ENCODE assay signal across 20 mouse cellular contexts in genomic region chr16:36650511-36650910, GRCm38 (mm10). TPM values are rescaled to one million over a fixed set of nuclear protein-coding genes. Genes with fewer than 3 reads are reported as not detected.
DNase-seq lines count a peak whose midpoint lies in the region; TF ChIP-seq lines count a peak whose summit lies in the region.
"Had no signal": no experiment of that assay in that cellular context is flagged by ENCODE, and none has a peak within 500 bp of the region (broad histone marks: within the 10 kb centered on the region; RNA-seq: fewer than 3 reads in every experiment).

No protein-coding gene starts in this region.

- H3K4me2 ChIP-seq in CH12.LX (ENCODE audit: insufficient read depth, low read depth, poor library complexity, severe bottlenecking): no peak overlapping the region; the same call in 1 of the 2 replicates

- peaks cover 0 to 22% of the 10 kb centered on the region in 2 experiments for H3K36me3 ChIP-seq in CH12.LX (replicated peaks in 1 of 2; ENCODE audit: control insufficient read depth in 1 of 2, insufficient read depth in 1 of 2, low read length in 1 of 2)
- H3K36me3 ChIP-seq: G1E had no signal

- dilution Hi-C loops in CH12.LX (cut with MboI; ENCODE audit: extremely low pct_ligation_motif_present, extremely low pct_unique_long_range_greater_than_20kb, low sequenced_read_pairs): no loop called here

- no peak for TF ChIP-seq CTCF in CH12.LX (conservative IDR thresholded peaks at IDR 0.05 in 1 of 2, IDR thresholded peaks at IDR 0.05 in 1 of 2; ENCODE audit: low read depth in 2 of 2, low read length in 2 of 2)

- H3K4me3 ChIP-seq in CH12.LX (replicated peaks in 1 of 3; ENCODE audit: low read depth in 2 of 3, low read length in 2 of 3, poor library complexity in 1 of 3): no peak overlapping the region

- in situ Hi-C loops in CH12.LX (cut with MboI; ENCODE audit: low pct_ligation_motif_present, low pct_unique_long_range_greater_than_20kb, low sequenced_read_pairs): loop anchor here (5.0 kb wide), 1 partner anchor 72 kb away; no protein-coding TSS in a partner anchor

- no peak for TF ChIP-seq RAD21 in CH12.LX (IDR thresholded peaks at IDR 0.05; ENCODE audit: low read depth, low read length)

- no peak for TF ChIP-seq POLR2A in CH12.LX (IDR thresholded peaks at IDR 0.05; ENCODE audit: low read depth, low read length)

- H3K27me3 ChIP-seq in CH12.LX (replicated peaks): no peaks in the 10 kb centered on the region

- H3K9ac ChIP-seq in CH12.LX (ENCODE audit: insufficient read depth, low read depth): no peak overlapping the region

- H3K79me2 ChIP-seq in CH12.LX (replicated peaks; ENCODE audit: control insufficient read depth, extremely low read depth, insufficient read depth, poor library complexity, severe bottlenecking): no peaks in the 10 kb centered on the region

- peaks cover 16 to 46% of the 10 kb centered on the region in 2 experiments for H3K4me1 ChIP-seq in CH12.LX (ENCODE audit: control insufficient read depth in 1 of 2, insufficient read depth in 2 of 2)

- H3K27ac ChIP-seq in CH12.LX (ENCODE audit: insufficient read depth, low read depth): no peak overlapping the region

- no peak for DNase-seq in CH12.LX (ENCODE audit: extremely low read depth)
- DNase-seq in adipocyte (ENCODE audit: low spot score): no peak
- DNase-seq: adrenal gland, adult 2 months; adrenal gland, adult 8-10 months; adrenal gland, postnatal 10 days; adrenal gland, postnatal 14 days; adrenal gland, postnatal 25 days; adrenal gland, postnatal 36 days; B cell, adult 2 months; cerebellum, adult 11 months; cerebellum, adult 11-12 months; cerebellum, adult 18-20 months; cerebellum, adult 2 months; cerebellum, adult 8-10 months; cerebellum, adult 9-10 months had no signal

- H3K9me3 ChIP-seq in CH12.LX (replicated peaks; ENCODE audit: low read length): peaks cover 11% of the 10 kb centered on the region
- H3K9me3 ChIP-seq: G1E had no signal

- TF ChIP-seq EP300 in CH12.LX (IDR thresholded peaks at IDR 0.05; ENCODE audit: low read length): peak; percentile 73

TF ChIP-seq in CH12.LX, 34 proteins besides CTCF, POLR2A, EP300 and RAD21:
- TF ChIP-seq NELFE (IDR thresholded peaks at IDR 0.05; ENCODE audit: low read depth, low read length) (no peak), MYC (IDR thresholded peaks at IDR 0.05; ENCODE audit: low read depth, low read length) (no peak), NRF1 (IDR thresholded peaks at IDR 0.05; ENCODE audit: low read depth, low read length) (no peak), KAT2A (IDR thresholded peaks at IDR 0.05; ENCODE audit: insufficient replicate concordance, low read length) (no peak), SIN3A (IDR thresholded peaks at IDR 0.05; ENCODE audit: low read length) (0 out of 2 replicates have a peak, but pooled peaks have one; percentile 41), TBP (conservative IDR thresholded peaks at IDR 0.05; ENCODE audit: low read depth, low read length) (no peak), BHLHE40 (IDR thresholded peaks at IDR 0.05; ENCODE audit: low read depth, low read length) (peak; percentile 65), E2F4 (IDR thresholded peaks at IDR 0.05; ENCODE audit: insufficient replicate concordance, low read depth, low read length) (no peak), HCFC1 (IDR thresholded peaks at IDR 0.05; ENCODE audit: low read depth, low read length) (no peak), MAFK (IDR thresholded peaks at IDR 0.05; ENCODE audit: insufficient replicate concordance, low read length) (no peak), UBTF (IDR thresholded peaks at IDR 0.05; ENCODE audit: low read depth, low read length) (no peak), MAX (IDR thresholded peaks at IDR 0.05; ENCODE audit: low read length) (no peak), RCOR1 (conservative IDR thresholded peaks at IDR 0.05; ENCODE audit: low read depth, low read length) (no peak), IRF4 (IDR thresholded peaks at IDR 0.05; ENCODE audit: low read depth, low read length) (peak; percentile 74; the same call in 1 of the 2 replicates), ELF1 (IDR thresholded peaks at IDR 0.05; ENCODE audit: low read depth, low read length) (no peak), JUND (conservative IDR thresholded peaks at IDR 0.05; ENCODE audit: low read depth, low read length) (0 out of 2 replicates have a peak, but pooled peaks have one; percentile 9), ZKSCAN1 (IDR thresholded peaks at IDR 0.05; ENCODE audit: borderline replicate concordance, low read depth, low read length) (no peak), PAX5 (IDR thresholded peaks at IDR 0.05; ENCODE audit: low read length) (no peak), USF1 (IDR thresholded peaks at IDR 0.05; ENCODE audit: low read depth, low read length) (no peak), USF2 (conservative IDR thresholded peaks at IDR 0.05; ENCODE audit: low read depth, low read length) (no peak), SMC3 (IDR thresholded peaks at IDR 0.05; ENCODE audit: low read depth, low read length) (no peak), ZMIZ1 (IDR thresholded peaks at IDR 0.05; ENCODE audit: low read depth, low read length) (no peak), CHD1 (IDR thresholded peaks at IDR 0.05; ENCODE audit: low read depth, low read length) (no peak), CHD2 (IDR thresholded peaks at IDR 0.05; ENCODE audit: low read length) (no peak), ZNF384 (IDR thresholded peaks at IDR 0.05; ENCODE audit: low read depth, low read length) (peak; percentile 24; the same call in 1 of the 2 replicates), ZC3H11A (IDR thresholded peaks at IDR 0.05; ENCODE audit: low read depth, low read length) (no peak), ETS1 (conservative IDR thresholded peaks at IDR 0.05; ENCODE audit: low read depth, low read length) (peak; percentile 66), JUN (IDR thresholded peaks at IDR 0.05; ENCODE audit: insufficient read depth, low read depth, low read length) (peak; percentile 3; the same call in 1 of the 2 replicates), TCF12 (IDR thresholded peaks at IDR 0.05; ENCODE audit: low read depth, low read length) (no peak), MXI1 (IDR thresholded peaks at IDR 0.05; ENCODE audit: low read depth, low read length) (no peak), MAZ (IDR thresholded peaks at IDR 0.05; ENCODE audit: low read depth, low read length) (0 out of 2 replicates have a peak, but pooled peaks have one; percentile 44), POLR2AphosphoS2 (IDR thresholded peaks at IDR 0.05; ENCODE audit: low read depth, low read length) (no peak), MEF2A (IDR thresholded peaks at IDR 0.05; ENCODE audit: borderline replicate concordance, low read depth, low read length) (peak; percentile 58), GABPA (IDR thresholded peaks at IDR 0.05; ENCODE audit: insufficient replicate concordance, low read depth, low read length) (no peak)

RNA-seq across cellular contexts. Expression of gene Cd86, which starts 15.4 kb away (rescaled TPM):
- total RNA-seq in CH12.LX (2012; rRNA removed) (60.0 and 113 TPM in 2 replicates), CH12.LX (2014; rRNA removed) (191 and 196 TPM in 2 replicates)
- 91.9 and 102 TPM in 2 replicates for polyA plus RNA-seq in CH12.LX (2012; ENCODE audit: insufficient read length, low read depth)
- total RNA-seq: G1E, MEL had no signal
- polyA plus RNA-seq: C2C12, G1E, Patski had no signal

RNA-seq across cellular contexts. Expression of gene Ildr1, which starts 43.3 kb away (rescaled TPM):
- total RNA-seq in CH12.LX (2012; rRNA removed): 0.34 and 0.76 TPM in 2 replicates
- total RNA-seq in CH12.LX (2014; rRNA removed): 0.34 and 0.80 TPM in 2 replicates
- 0.81 and 1.1 TPM in 2 replicates for polyA plus RNA-seq in CH12.LX (2012; ENCODE audit: insufficient read length, low read depth)
- total RNA-seq: adrenal gland, adult 18-20 months; adrenal gland, adult 2 months; adrenal gland, adult 8-10 months; adrenal gland, postnatal 14 days; adrenal gland, postnatal 25 days; adrenal gland, postnatal 36 days; MEL had no signal
- polyA plus RNA-seq: adrenal gland, adult 2 months; C2C12; G1E; Patski had no signal
